In the genomic region with DNA sequence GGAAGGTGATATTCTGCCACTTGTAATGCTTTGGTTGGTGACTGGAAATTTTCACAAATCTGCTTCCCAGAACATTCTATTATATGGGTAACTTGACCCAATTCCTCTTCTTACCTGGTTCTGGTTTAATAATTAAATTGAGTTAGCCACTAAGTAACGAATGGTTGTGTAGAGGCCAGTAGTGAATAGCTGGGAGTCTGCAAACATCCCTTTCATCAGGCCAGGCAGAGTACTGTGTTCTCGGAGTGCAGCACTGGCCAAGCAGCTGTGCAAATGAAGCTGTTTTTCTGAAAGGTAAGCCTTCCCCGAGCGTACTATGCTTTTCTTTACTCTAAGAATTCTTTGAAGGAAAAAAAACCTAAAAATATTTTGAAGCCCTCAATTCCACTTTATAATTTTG, we compare ENCODE assay signal across 21 mouse cellular contexts. TPM values are rescaled to one million over a fixed set of nuclear protein-coding genes. Genes with fewer than 3 reads are reported as not detected.
DNase-seq lines count a peak whose midpoint lies in the region; ATAC-seq and TF ChIP-seq lines count a peak whose summit lies in the region.
"Had no signal": no experiment of that assay in that cellular context is flagged by ENCODE, and none has a peak within 500 bp of the region (broad histone marks: within the 10 kb centered on the region; RNA-seq: fewer than 3 reads in every experiment).

No protein-coding gene starts in this region.

- TF ChIP-seq POLR2A in kidney, adult 2 months (IDR thresholded peaks at IDR 0.05; ENCODE audit: low read depth, low read length): no peak

- 38% methylated on average over 4 of the region's 4 CpGs for WGBS in kidney, adult 2 months
- 45% methylated on average over 4 of the region's 4 CpGs for WGBS in embryonic facial prominence, embryonic 13.5 days
- 82% methylated on average over 4 of the region's 4 CpGs for whole genome bisulfite sequencing in heart, embryonic 11.5 days (ENCODE audit: insufficient replicate concordance)

- no peak overlapping the region for H3K27ac ChIP-seq in kidney, adult 2 months (ENCODE audit: insufficient read depth, low read depth, low read length)
- peak overlapping the region; percentile 77 for H3K27ac ChIP-seq in embryonic facial prominence, embryonic 13.5 days
- no peak overlapping the region for H3K27ac ChIP-seq in heart, embryonic 11.5 days (ENCODE audit: low read depth, low read length)
- H3K27ac ChIP-seq: forebrain, embryonic 13.5 days; gastrocnemius, adult 2 months; hindbrain, embryonic 12.5 days had no signal

- H3K9ac ChIP-seq in embryonic facial prominence, embryonic 13.5 days: no peak overlapping the region
- H3K9ac ChIP-seq in heart, embryonic 11.5 days (ENCODE audit: low read depth, low read length): no peak overlapping the region
- H3K9ac ChIP-seq: forebrain, embryonic 13.5 days; forebrain, postnatal 0 days; hindbrain, embryonic 12.5 days had no signal

- TF ChIP-seq CTCF in kidney, adult 2 months (conservative IDR thresholded peaks at IDR 0.05; ENCODE audit: insufficient read depth, insufficient read length, low read depth, low read length): no peak

- peaks cover 27% of the 10 kb centered on the region for H3K4me1 ChIP-seq in kidney, adult 2 months (ENCODE audit: control insufficient read depth, insufficient read depth, low read length)
- H3K4me1 ChIP-seq in embryonic facial prominence, embryonic 13.5 days: peaks cover 65% of the 10 kb centered on the region
- no peaks in the 10 kb centered on the region for H3K4me1 ChIP-seq in heart, embryonic 11.5 days (ENCODE audit: control insufficient read depth, insufficient read depth, low read length)

- H3K36me3 ChIP-seq in kidney, adult 2 months (ENCODE audit: control insufficient read depth, insufficient read depth, low read length): no peaks in the 10 kb centered on the region
- no peaks in the 10 kb centered on the region for H3K36me3 ChIP-seq in embryonic facial prominence, embryonic 13.5 days
- no peaks in the 10 kb centered on the region for H3K36me3 ChIP-seq in heart, embryonic 11.5 days (ENCODE audit: control insufficient read depth, insufficient read depth, low read length)
- H3K36me3 ChIP-seq: hindbrain, embryonic 12.5 days had no signal

- no peaks in the 10 kb centered on the region for H3K27me3 ChIP-seq in kidney, adult 2 months (replicated peaks; ENCODE audit: control insufficient read depth, insufficient read depth, low read length)
- no peaks in the 10 kb centered on the region for H3K27me3 ChIP-seq in embryonic facial prominence, embryonic 13.5 days
- H3K27me3 ChIP-seq in heart, embryonic 11.5 days (ENCODE audit: control insufficient read depth, insufficient read depth, low read length): no peaks in the 10 kb centered on the region

- ATAC-seq in embryonic facial prominence, embryonic 13.5 days (ENCODE audit: insufficient number of reproducible peaks, insufficient read depth, low FRiP score, low TSS enrichment, low read depth): no peak
- no peak for ATAC-seq in heart, embryonic 11.5 days (replicated peaks; ENCODE audit: insufficient number of reproducible peaks, low FRiP score, low TSS enrichment)
- ATAC-seq: forebrain, embryonic 13.5 days; forebrain, postnatal 0 days; hindbrain, embryonic 16.5 days had no signal

- H3K9me3 ChIP-seq in embryonic facial prominence, embryonic 13.5 days: no peaks in the 10 kb centered on the region
- no peaks in the 10 kb centered on the region for H3K9me3 ChIP-seq in heart, embryonic 11.5 days (replicated peaks; ENCODE audit: control insufficient read depth, low read length)
- H3K9me3 ChIP-seq: forebrain, embryonic 13.5 days; hindbrain, embryonic 12.5 days had no signal

- peak overlapping the region; percentile 24; the same call in 1 of the 2 replicates for H3K4me2 ChIP-seq in embryonic facial prominence, embryonic 13.5 days
- H3K4me2 ChIP-seq in heart, embryonic 11.5 days: no peak overlapping the region
- H3K4me2 ChIP-seq: forebrain, embryonic 13.5 days; hindbrain, embryonic 12.5 days had no signal

- H3K4me3 ChIP-seq in kidney, adult 2 months (ENCODE audit: insufficient read depth, low read depth, low read length): no peak overlapping the region
- no peak overlapping the region for H3K4me3 ChIP-seq in embryonic facial prominence, embryonic 13.5 days
- no peak overlapping the region for H3K4me3 ChIP-seq in heart, embryonic 11.5 days (ENCODE audit: low read depth, low read length)
- H3K4me3 ChIP-seq: forebrain, embryonic 13.5 days; gastrocnemius, adult 2 months; hindbrain, embryonic 12.5 days had no signal

- DNase-seq in kidney, adult 2 months: peak; percentile 84
- DNase-seq in kidney, postnatal 10 days: no peak
- DNase-seq in kidney, adult 8-10 months: peak; percentile 40 to 66
- DNase-seq in kidney, postnatal 14 days: peak; percentile 49
- no peak for DNase-seq in cerebellum, postnatal 10 days
- DNase-seq: adrenal gland, adult 2 months; adrenal gland, postnatal 36 days; cerebellum, adult 2 months; cerebellum, postnatal 14 days; embryo, embryonic 11 days; forebrain, postnatal 0 days; gastrocnemius, adult 2 months; gastrocnemius, postnatal 25 days; heart, adult 11 months; heart, postnatal 10 days; heart, postnatal 4 days had no signal

RNA-seq across cellular contexts. Expression of gene Stx18, which starts 37.8 kb away (rescaled TPM):
- 25.7 and 32.2 TPM in 2 replicates for polyA plus RNA-seq in kidney, adult 2 months (2012; rRNA removed)
- 61.7 and 67.5 TPM in 2 replicates for polyA plus RNA-seq in embryonic facial prominence, embryonic 13.5 days (2015; fragmentation: Nextera tagmentation; extraction: Ambion mirVana)
- 40.4 and 40.8 TPM in 2 replicates for polyA plus RNA-seq in heart, embryonic 11.5 days (2014; fragmentation: Nextera tagmentation; extraction: Ambion mirVana)

Comparison
In these comparisons a context has a peak if more than half of its experiments do, and no peak if none do; other contexts are left out.
1. DNase-seq: peak in kidney, adult 2 months (single experiment), kidney, adult 8-10 months (2 of 2) and kidney, postnatal 14 days (single experiment); none in kidney, postnatal 10 days (single experiment) and cerebellum, postnatal 10 days (0 of 2).